Mouse (Mus musculus) embryonic facial prominence, embryonic 13.5 days (tissue): Measurements from ENCODE around the gene Brca1. TPM values are rescaled to one million over a fixed set of nuclear protein-coding genes. Genes with fewer than 3 reads are reported as not detected.
"Not testable (repeated sequence)": the region's sequence is repeated elsewhere in the genome, so short reads cannot be mapped to it uniquely, and the experiment has no call there.

Experiments
- ATAC-seq: fragments of 200-750 bp; cut with Nextera tagmentation; 2 replicates; pipeline ENCODE4 v1.8.0; 2017; ENCODE audit warnings: low read depth; ENCODE audit not compliant: insufficient number of reproducible peaks, insufficient read depth, low FRiP score, low TSS enrichment
- H3K27ac ChIP-seq: fragments of 300-500 bp; sonication (generic); 2 replicates; pipeline ENCODE4 v1.5.1; 2015; ENCODE audit warnings: moderate library complexity, mild to moderate bottlenecking, inconsistent platforms
- H3K27me3 ChIP-seq: fragments of 300-500 bp; sonication (generic); 2 replicates; pipeline ENCODE4 v1.6.1; 2015; ENCODE audit warnings: mild to moderate bottlenecking, inconsistent platforms
- H3K36me3 ChIP-seq: fragments of 300-500 bp; sonication (generic); 2 replicates; pipeline ENCODE4 v1.6.1; 2015; ENCODE audit warnings: mild to moderate bottlenecking, inconsistent platforms
- H3K4me1 ChIP-seq: fragments of 300-500 bp; sonication (generic); 2 replicates; pipeline ENCODE4 v1.6.1; 2015; ENCODE audit warnings: inconsistent platforms
- H3K4me2 ChIP-seq: fragments of 300-500 bp; sonication (generic); 2 replicates; pipeline ENCODE4 v1.6.1; 2015; ENCODE audit warnings: moderate library complexity, mild to moderate bottlenecking, inconsistent platforms
- H3K4me3 ChIP-seq: fragments of 300-500 bp; sonication (generic); 2 replicates; pipeline ENCODE4 v1.5.1; 2015; ENCODE audit warnings: mild to moderate bottlenecking, inconsistent platforms
- H3K9ac ChIP-seq: fragments of 300-500 bp; sonication (generic); 2 replicates; pipeline ENCODE4 v1.6.1; 2015; ENCODE audit warnings: mild to moderate bottlenecking, inconsistent platforms
- H3K9me3 ChIP-seq: fragments of 300-500 bp; sonication (generic); 2 replicates; pipeline ENCODE4 v1.6.1; 2016; ENCODE audit warnings: inconsistent platforms
- WGBS: fragments of 180-500 bp; shearing (Covaris S2); methylation state at CpG from one replicate; pipeline ENCODE4 v1.1.7; 2015; ENCODE audit warnings: mixed read lengths; 5-methylcytosine and 5-hydroxymethylcytosine counted together
- polyA plus RNA-seq: library from polyadenylated mRNA; unstranded; fragments of >200 nt; fragmentation: Nextera tagmentation; extraction: Ambion mirVana; gene quantifications from 2 replicates; pipeline ENCODE4 v1.2.1, GENCODE M21; 2015

Gene Brca1
- polyA plus RNA-seq, 1 experiment from 2014 or later: 10.6 TPM

DNA sequence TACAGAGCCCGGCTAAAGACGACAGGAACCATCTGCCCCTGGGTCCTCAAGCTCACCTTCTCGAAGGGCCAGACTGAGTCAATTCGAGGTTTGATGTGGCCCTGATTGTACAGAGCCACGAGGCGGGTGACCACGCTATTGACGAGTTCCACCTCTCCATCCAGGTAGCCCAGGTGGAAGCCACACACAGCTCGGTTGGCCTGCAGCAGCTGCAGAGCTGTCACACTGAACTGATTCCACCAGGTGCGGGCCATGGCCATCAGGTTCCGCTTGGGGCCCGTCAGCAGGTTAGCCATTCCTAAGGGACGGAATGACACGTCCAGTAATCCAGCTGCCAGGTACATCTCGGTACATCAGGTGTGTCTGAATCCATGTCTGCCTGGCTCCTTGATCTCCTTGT, 91.4 kb downstream of the Brca1 start:
- Histone ChIP-seq H3K9ac (no peak overlapping the region), H3K36me3 (peaks cover 59% of the 10 kb centered on the region), H3K9me3 (no peaks in the 10 kb centered on the region), H3K4me2 (no peak overlapping the region), H3K4me3 (no peak overlapping the region), H3K4me1 (peaks cover 28% of the 10 kb centered on the region), H3K27ac (no peak overlapping the region), H3K27me3 (no peaks in the 10 kb centered on the region)
- ATAC-seq: no peak
- WGBS: 86% methylated on average over 15 of the region's 15 CpGs

GRCm38 (mm10) chr11:101459716-101460115, 92.0 kb downstream of the Brca1 start:
- Histone ChIP-seq H3K9ac (no peak overlapping the region), H3K4me3 (no peak overlapping the region), H3K4me2 (no peak overlapping the region), H3K27ac (no peak overlapping the region), H3K4me1 (peaks cover 27% of the 10 kb centered on the region), H3K36me3 (peaks cover 59% of the 10 kb centered on the region), H3K9me3 (no peaks in the 10 kb centered on the region), H3K27me3 (no peaks in the 10 kb centered on the region)
- ATAC-seq: no peak
- WGBS: 27% methylated on average over 6 of the region's 6 CpGs

DNA sequence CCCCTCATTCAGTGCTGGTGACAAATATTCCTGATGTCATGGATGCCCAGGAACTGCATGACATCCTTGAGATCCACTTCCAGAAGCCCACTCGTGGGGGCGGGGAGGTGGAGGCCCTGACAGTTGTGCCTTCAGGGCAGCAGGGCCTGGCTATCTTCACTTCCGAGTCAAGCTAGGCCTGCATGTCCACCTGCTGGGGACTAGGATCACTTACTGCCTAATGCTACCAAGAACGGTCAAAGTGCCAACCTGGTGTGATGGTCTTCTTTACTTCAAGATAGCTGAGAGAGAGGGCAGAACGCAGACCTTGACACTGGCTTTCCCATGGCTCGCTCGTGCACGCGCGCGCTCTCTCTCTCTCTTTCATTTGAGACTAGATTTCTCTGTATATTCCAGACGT, 93.5 kb downstream of the Brca1 start:
- no peaks in the 10 kb centered on the region for H3K27me3 ChIP-seq
- H3K4me3 ChIP-seq: no peak overlapping the region
- WGBS: 84% methylated on average over 12 of the region's 12 CpGs
- no peak overlapping the region for H3K9ac ChIP-seq
- no peak for ATAC-seq
- H3K36me3 ChIP-seq: peaks cover 59% of the 10 kb centered on the region
- H3K4me2 ChIP-seq: no peak overlapping the region
- no peaks in the 10 kb centered on the region for H3K9me3 ChIP-seq
- peaks cover 20% of the 10 kb centered on the region for H3K4me1 ChIP-seq
- no peak overlapping the region for H3K27ac ChIP-seq

DNA sequence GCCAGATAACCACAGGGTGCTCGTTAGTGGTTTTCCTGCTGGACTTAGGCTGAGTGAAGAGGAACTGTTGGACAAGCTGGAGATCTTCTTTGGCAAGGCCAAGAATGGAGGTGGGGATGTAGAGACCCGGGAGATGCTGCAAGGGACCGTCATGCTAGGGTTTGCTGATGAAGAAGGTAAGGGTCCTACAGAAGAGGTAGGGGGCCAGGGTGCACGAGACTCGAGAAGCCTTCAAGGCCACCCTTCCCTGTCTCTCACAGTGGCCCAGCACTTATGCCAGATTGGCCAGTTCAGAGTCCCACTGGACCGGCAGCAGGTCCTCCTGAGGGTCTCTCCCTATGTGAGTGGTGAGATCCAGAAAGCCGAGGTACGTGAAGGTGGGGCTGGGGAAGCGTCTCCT, 94.1 kb downstream of the Brca1 start:
- no peaks in the 10 kb centered on the region for H3K9me3 ChIP-seq
- no peak overlapping the region for H3K9ac ChIP-seq
- no peak overlapping the region for H3K27ac ChIP-seq
- 88% methylated on average over 9 of the region's 9 CpGs for WGBS
- H3K36me3 ChIP-seq: peaks cover 59% of the 10 kb centered on the region
- no peak overlapping the region for H3K4me2 ChIP-seq
- no peaks in the 10 kb centered on the region for H3K27me3 ChIP-seq
- no peak for ATAC-seq
- H3K4me1 ChIP-seq: peaks cover 14% of the 10 kb centered on the region
- H3K4me3 ChIP-seq: no peak overlapping the region

DNA sequence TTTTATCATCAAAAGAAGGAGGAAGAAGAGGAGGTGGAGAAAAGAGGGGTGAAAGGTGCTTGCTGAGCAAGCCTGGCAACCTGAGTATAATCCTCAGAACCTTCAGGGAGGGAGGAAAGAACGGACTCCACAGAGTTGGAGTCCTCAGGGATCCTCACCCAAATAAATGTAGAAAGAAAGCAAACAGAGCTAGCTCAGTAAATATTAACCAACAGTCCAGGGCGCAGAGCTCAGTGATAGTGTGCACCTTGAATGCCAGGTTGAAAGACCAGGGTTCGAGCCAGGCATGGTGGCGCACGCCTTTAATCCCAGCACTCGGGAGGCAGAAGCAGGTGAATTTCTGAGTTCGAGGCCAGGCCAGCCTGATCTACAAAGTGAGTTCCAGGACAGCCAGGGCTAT, 96.1 kb downstream of the Brca1 start:
- WGBS: 89% methylated on average over 7 of the region's 7 CpGs
- peaks cover 41% of the 10 kb centered on the region for H3K36me3 ChIP-seq
- peaks cover 9% of the 10 kb centered on the region for H3K4me1 ChIP-seq
- no peak overlapping the region for H3K27ac ChIP-seq
- no peak for ATAC-seq
- H3K27me3 ChIP-seq: no peaks in the 10 kb centered on the region
- H3K9ac ChIP-seq: no peak overlapping the region
- H3K4me3 ChIP-seq: no peak overlapping the region
- H3K4me2 ChIP-seq: no peak overlapping the region
- H3K9me3 ChIP-seq: no peaks in the 10 kb centered on the region

GRCm38 (mm10) chr11:101454702-101455101, 97.1 kb downstream of the Brca1 start:
- Histone ChIP-seq H3K27me3 (no peaks in the 10 kb centered on the region), H3K36me3 (peaks cover 32% of the 10 kb centered on the region), H3K4me2 (no peak overlapping the region), H3K27ac (0 out of 2 replicates have a peak overlapping the region, but pooled peaks have one; percentile 5), H3K9me3 (no peaks in the 10 kb centered on the region), H3K9ac (no peak overlapping the region), H3K4me3 (no peak overlapping the region), H3K4me1 (peaks cover 9% of the 10 kb centered on the region)
- 21% methylated on average over 6 of the region's 6 CpGs for WGBS
- no peak for ATAC-seq

GRCm38 (mm10) chr11:101452093-101452774, 99.5 kb downstream of the Brca1 start:
- H3K4me1 ChIP-seq: peaks cover 15% of the 10 kb centered on the region
- no peak overlapping the region for H3K9ac ChIP-seq
- H3K4me3 ChIP-seq: no peak overlapping the region
- H3K27me3 ChIP-seq: no peaks in the 10 kb centered on the region
- no peak overlapping the region for H3K27ac ChIP-seq
- peaks cover 7% of the 10 kb centered on the region for H3K36me3 ChIP-seq
- no peak for ATAC-seq
- no peaks in the 10 kb centered on the region for H3K9me3 ChIP-seq
- WGBS: 72% methylated on average over 10 of the region's 10 CpGs
- H3K4me2 ChIP-seq: no peak overlapping the region

DNA sequence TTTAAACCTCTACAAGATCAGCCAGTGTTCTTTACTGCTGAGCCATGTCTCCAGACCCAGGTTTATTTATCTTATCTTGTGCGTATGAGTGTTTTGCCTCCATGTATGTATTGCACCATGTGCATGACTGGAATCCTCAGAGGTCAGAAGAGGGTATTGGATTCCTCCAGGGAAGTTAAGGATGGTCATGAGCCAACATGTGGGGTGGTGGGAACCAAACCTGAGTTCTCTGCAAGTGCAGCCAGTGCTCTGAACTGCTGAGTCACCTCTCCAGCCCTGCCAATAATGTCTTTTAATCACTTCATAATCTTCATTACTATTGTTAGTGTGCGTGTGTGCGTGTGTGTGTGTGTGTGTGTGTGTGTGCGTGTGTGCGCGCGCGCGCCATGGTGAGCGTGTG, 100.2 kb downstream of the Brca1 start:
- ATAC-seq: no peak
- Histone ChIP-seq H3K9me3 (no peaks in the 10 kb centered on the region), H3K36me3 (peaks cover under 1% of the 10 kb centered on the region; the same call in 1 of the 2 replicates), H3K27me3 (no peaks in the 10 kb centered on the region), H3K4me1 (peaks cover 15% of the 10 kb centered on the region), H3K4me2 (no peak overlapping the region), H3K4me3 (no peak overlapping the region), H3K9ac (no peak overlapping the region), H3K27ac (no peak overlapping the region)
- 93% methylated on average over 10 of the region's 10 CpGs for WGBS

- Histone ChIP-seq H3K27me3 (no peaks in the 10 kb centered on the region), H3K27ac (no peak overlapping the region), H3K4me1 (peaks cover 15% of the 10 kb centered on the region), H3K4me3 (no peak overlapping the region), H3K9ac (no peak overlapping the region), H3K4me2 (no peak overlapping the region), H3K9me3 (no peaks in the 10 kb centered on the region), H3K36me3 (peaks cover 8% of the 10 kb centered on the region)
- no peak for ATAC-seq
- 84% methylated on average over 3 of the region's 3 CpGs for WGBS
Measured at GRCm38 (mm10) chr11:101450394-101450793, 101.4 kb downstream of the Brca1 start.

GRCm38 (mm10) chr11:101449596-101449995, 102.2 kb downstream of the Brca1 start:
- H3K27me3 ChIP-seq, H3K4me3 ChIP-seq, ATAC-seq, H3K9me3 ChIP-seq, H3K9ac ChIP-seq, H3K4me2 ChIP-seq, H3K27ac ChIP-seq: not testable (repeated sequence)
- H3K4me1 ChIP-seq: peaks cover 13% of the 10 kb centered on the region
- WGBS: 86% methylated on average over 4 of the region's 4 CpGs
- peaks cover 16% of the 10 kb centered on the region for H3K36me3 ChIP-seq

- Histone ChIP-seq H3K36me3 (peaks cover 23% of the 10 kb centered on the region), H3K9me3 (no peaks in the 10 kb centered on the region), H3K4me2 (peak overlapping the region; percentile 55), H3K4me1 (peaks cover 16% of the 10 kb centered on the region), H3K27me3 (no peaks in the 10 kb centered on the region), H3K4me3 (peak overlapping the region; percentile 36; the same call in 1 of the 2 replicates), H3K9ac (peak overlapping the region; percentile 59; the same call in 1 of the 2 replicates), H3K27ac (no peak overlapping the region)
- no peak for ATAC-seq
- WGBS: 82% methylated on average over 4 of the region's 4 CpGs
Measured at GRCm38 (mm10) chr11:101448899-101449298, 102.9 kb downstream of the Brca1 start.

DNA sequence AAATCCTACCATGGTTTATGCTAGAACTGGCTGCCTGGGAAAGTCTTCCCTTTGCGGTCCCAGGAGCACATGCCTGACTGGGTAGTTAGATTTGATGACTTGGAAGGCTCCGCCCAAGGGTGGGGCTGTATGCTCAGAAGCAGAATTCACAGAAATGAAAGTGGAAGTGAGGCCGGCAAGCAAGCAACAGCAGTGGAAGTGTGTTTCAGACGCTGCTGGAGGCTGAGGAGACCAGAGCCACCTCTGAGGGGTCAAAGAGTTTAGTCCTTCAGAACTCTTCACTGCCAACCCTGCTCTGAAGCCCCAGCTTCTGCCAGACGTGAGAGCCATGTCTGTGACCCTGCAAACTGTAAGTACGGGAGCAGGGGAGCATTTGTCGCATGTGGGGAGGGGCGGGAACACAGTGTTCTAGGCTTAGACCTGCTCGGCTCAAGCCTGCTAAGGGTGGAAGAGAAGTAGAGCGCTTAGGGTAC, 103.4 kb downstream of the Brca1 start, which contains the start of gene Ifi35:
Ifi35 (plus strand) TSS at position 134 of the 473 bp plus-strand sequence.
- Histone ChIP-seq H3K27me3 (no peaks in the 10 kb centered on the region), H3K27ac (peak within 1 kb of the TSS; percentile 72), H3K36me3 (peaks cover 29% of the 10 kb centered on the region), H3K4me2 (peak within 1 kb of the TSS; percentile 55), H3K9me3 (no peaks in the 10 kb centered on the region), H3K4me3 (peak within 1 kb of the TSS; percentile 36), H3K9ac (peak within 1 kb of the TSS; percentile 59), H3K4me1 (peaks cover 22% of the 10 kb centered on the region)
- ATAC-seq: peak; percentile 32; the same call in 1 of the 2 replicates
- 21% methylated on average over 10 of the region's 10 CpGs for WGBS
